In the genomic region with DNA sequence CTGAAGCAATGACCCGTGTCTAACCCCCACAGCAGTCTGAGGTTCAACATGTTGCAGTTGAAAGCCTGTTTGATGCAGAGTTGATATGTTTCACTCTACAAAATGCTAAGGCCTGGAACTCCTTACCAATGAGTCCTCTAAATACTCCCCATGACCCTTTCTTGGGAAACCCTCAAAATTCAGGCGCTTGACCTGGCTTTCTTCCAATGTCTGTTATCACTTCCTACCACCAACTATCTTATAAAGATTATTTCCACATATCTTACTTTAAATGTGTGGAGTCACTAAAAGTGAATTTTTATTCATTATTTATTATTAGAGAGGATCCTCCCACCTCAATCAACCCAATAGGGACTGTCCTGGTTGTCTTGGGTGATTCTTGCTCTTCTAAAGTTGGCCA, we compare ENCODE assay signal across 20 mouse cellular contexts. TPM values are rescaled to one million over a fixed set of nuclear protein-coding genes. Genes with fewer than 3 reads are reported as not detected.
"Had no signal": no experiment of that assay in that cellular context is flagged by ENCODE, and none has a peak within 500 bp of the region (broad histone marks: within the 10 kb centered on the region; RNA-seq: fewer than 3 reads in every experiment).

No protein-coding gene starts in this region.

- H3K4me1 ChIP-seq: midbrain, embryonic 10.5 days; midbrain, embryonic 12.5 days; neural tube, embryonic 13.5 days; neural tube, embryonic 15.5 days had no signal

- H3K9ac ChIP-seq: lung, embryonic 14.5 days; midbrain, embryonic 12.5 days; neural tube, embryonic 13.5 days; neural tube, embryonic 15.5 days had no signal

- ATAC-seq: midbrain, embryonic 16.5 days had no signal

- H3K27me3 ChIP-seq: midbrain, embryonic 12.5 days; neural tube, embryonic 13.5 days; neural tube, embryonic 15.5 days had no signal

- H3K9me3 ChIP-seq: midbrain, embryonic 10.5 days; midbrain, embryonic 12.5 days; neural tube, embryonic 13.5 days; neural tube, embryonic 15.5 days had no signal

- DNase-seq: lung, adult 18-20 months; lung, embryonic 14.5 days; lung, postnatal 10 days; lung, postnatal 4 days; midbrain, embryonic 14.5 days; retina, postnatal 1 day; right cerebral cortex, adult 18-20 months; right cerebral cortex, postnatal 25 days; right cerebral cortex, postnatal 4 days; spleen, adult 18-20 months; thymus, adult 18-20 months; thymus, postnatal 14 days; thymus, postnatal 36 days had no signal

- H3K4me2 ChIP-seq: lung, embryonic 14.5 days; midbrain, embryonic 12.5 days; neural tube, embryonic 13.5 days; neural tube, embryonic 15.5 days had no signal

- H3K36me3 ChIP-seq: midbrain, embryonic 10.5 days; midbrain, embryonic 12.5 days; neural tube, embryonic 13.5 days; neural tube, embryonic 15.5 days had no signal

- H3K4me3 ChIP-seq: midbrain, embryonic 10.5 days; midbrain, embryonic 12.5 days; myocyte; neural tube, embryonic 13.5 days; neural tube, embryonic 15.5 days had no signal

- H3K27ac ChIP-seq: midbrain, embryonic 10.5 days; midbrain, embryonic 12.5 days; neural tube, embryonic 13.5 days; neural tube, embryonic 15.5 days had no signal

RNA-seq across cellular contexts. Expression of gene Il1rl1, which starts 2.8 kb away (rescaled TPM):
- polyA plus RNA-seq: midbrain, embryonic 10.5 days; midbrain, embryonic 12.5 days; neural tube, embryonic 13.5 days had no signal

RNA-seq across cellular contexts. Expression of gene Il18r1, which starts 33.2 kb away (rescaled TPM):
- polyA plus RNA-seq: midbrain, embryonic 10.5 days; midbrain, embryonic 12.5 days; midbrain, embryonic 14.5 days; midbrain, embryonic 16.5 days; myocyte; neural tube, embryonic 11.5 days; neural tube, embryonic 13.5 days; neural tube, embryonic 15.5 days had no signal
